Mouse (Mus musculus) megakaryocyte, embryonic 14.5 days (primary cell): ENCODE measurements around the gene Rps27.

Experiments used
- FLI1 ChIP-seq: IDR thresholded peaks from 2 replicates; pipeline ENCODE4 v1.6.1; 2012; ENCODE audit warnings: low read length, inconsistent platforms, mixed read lengths
- GATA1 ChIP-seq: IDR thresholded peaks from 3 replicates; pipeline ENCODE4 v1.6.1; 2012; ENCODE audit warnings: mixed read lengths, low read length, inconsistent platforms, borderline replicate concordance

DNA sequence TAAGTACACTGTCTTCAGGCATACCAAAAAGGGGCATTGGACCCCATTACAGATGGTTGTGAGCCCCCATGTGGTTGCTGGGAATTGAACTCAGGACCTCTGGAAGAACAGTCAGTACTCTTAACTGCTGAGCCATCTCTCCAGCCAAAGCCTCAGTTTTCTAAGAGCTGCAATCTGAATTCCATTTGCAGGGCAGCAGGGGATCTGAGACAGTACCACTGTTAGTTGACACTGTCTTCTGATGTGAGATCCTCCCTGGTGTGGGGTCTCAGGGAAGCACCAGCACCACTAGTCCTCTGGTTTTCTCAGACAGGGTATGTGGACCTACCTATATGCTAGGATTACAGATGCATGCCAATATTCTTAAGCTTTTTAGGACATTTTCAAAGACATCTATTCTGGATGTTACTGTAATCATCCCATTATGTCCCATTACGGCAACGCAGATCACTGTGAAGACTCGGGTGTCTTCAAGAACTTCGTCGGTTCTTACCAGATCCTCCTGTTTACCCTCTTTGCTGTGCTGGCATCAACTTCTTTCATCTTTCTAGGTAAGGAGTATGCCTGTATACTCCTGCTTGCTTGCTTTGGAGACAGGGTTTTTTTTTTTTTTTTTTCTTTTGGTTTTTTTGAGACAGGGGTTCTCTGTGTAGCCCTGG, 3.4 kb downstream of the Rps27 start:
- TF ChIP-seq GATA1 (no peak), FLI1 (no peak)
